Mouse (Mus musculus) liver, embryonic 11.5 days (tissue): ENCODE results near the gene Ncmap. TPM values are rescaled to one million over a fixed set of nuclear protein-coding genes. Genes with fewer than 3 reads are reported as not detected.
"Not testable (repeated sequence)": the region's sequence is repeated elsewhere in the genome, so short reads cannot be mapped to it uniquely, and the experiment has no call there.

Experiments
- ATAC-seq: fragments of 200-750 bp; cut with Nextera tagmentation; replicated peaks from 2 replicates; pipeline ENCODE4 v1.8.0; 2017; ENCODE audit warnings: moderate number of reproducible peaks, mild to moderate bottlenecking, moderate TSS enrichment, moderate library complexity; ENCODE audit not compliant: low FRiP score
- DNase-seq: peaks from one replicate; pipeline ENCODE4 v3.0.0-alpha.2; 2017; ENCODE audit warnings: low spot score
- H3K27ac ChIP-seq: fragments of 300-500 bp; sonication (generic); 2 replicates; pipeline ENCODE4 v1.5.1; 2014; ENCODE audit warnings: mild to moderate bottlenecking, low read depth, low read length, control low read depth
- H3K27me3 ChIP-seq: fragments of 300-500 bp; sonication (generic); replicated peaks from 2 replicates; pipeline ENCODE4 v1.6.1; 2014; ENCODE audit warnings: low read length, mixed read lengths; ENCODE audit not compliant: control insufficient read depth, insufficient read depth
- H3K36me3 ChIP-seq: fragments of 300-500 bp; sonication (generic); 2 replicates; pipeline ENCODE4 v1.6.1; 2014; ENCODE audit warnings: mild to moderate bottlenecking, low read length, moderate library complexity, mixed read lengths; ENCODE audit not compliant: control insufficient read depth, insufficient read depth
- H3K4me1 ChIP-seq: fragments of 300-500 bp; sonication (generic); replicated peaks from 2 replicates; pipeline ENCODE4 v1.6.1; 2014; ENCODE audit warnings: low read length, mixed read lengths; ENCODE audit not compliant: control insufficient read depth, insufficient read depth
- H3K4me2 ChIP-seq: fragments of 300-500 bp; sonication (generic); 2 replicates; pipeline ENCODE4 v1.6.1; 2014; ENCODE audit warnings: mild to moderate bottlenecking, control low read depth, moderate library complexity
- H3K4me3 ChIP-seq: fragments of 300-500 bp; sonication (generic); 2 replicates; pipeline ENCODE4 v1.5.1; 2014; ENCODE audit warnings: low read depth, low read length, control low read depth
- H3K9ac ChIP-seq: fragments of 300-500 bp; sonication (generic); 2 replicates; pipeline ENCODE4 v1.6.1; 2014; ENCODE audit warnings: low read depth, low read length, control low read depth
- H3K9me3 ChIP-seq: fragments of 300-500 bp; sonication (generic); 2 replicates; pipeline ENCODE4 v1.6.1; 2016; ENCODE audit warnings: low read length, inconsistent platforms, mixed read lengths; ENCODE audit not compliant: control insufficient read depth
- WGBS: fragments of 180-500 bp; shearing (Covaris S2); extraction: QIAGEN DNeasy Blood & Tissue Kit; methylation state at CpG from one replicate; pipeline ENCODE4 v1.1.7; 2014; 5-methylcytosine and 5-hydroxymethylcytosine counted together
- polyA plus RNA-seq: library from polyadenylated mRNA; unstranded; fragments of >200 nt; fragmentation: Nextera tagmentation; extraction: Ambion mirVana; gene quantifications from 2 replicates; pipeline ENCODE4 v1.2.1, GENCODE M21; 2014

The Ncmap gene
- polyA plus RNA-seq, 1 experiment from 2014 or later = 0.86 TPM

- no peak overlapping the region for H3K9ac ChIP-seq
- 72% methylated on average over 5 of the region's 5 CpGs for WGBS
- DNase-seq (no peak), ATAC-seq (no peak)
- H3K4me3 ChIP-seq = no peak overlapping the region
- no peaks in the 10 kb centered on the region for H3K9me3 ChIP-seq
- no peak overlapping the region for H3K4me2 ChIP-seq
- no peaks in the 10 kb centered on the region for H3K4me1 ChIP-seq
- H3K27ac ChIP-seq = no peak overlapping the region
- no peaks in the 10 kb centered on the region; the same call in 1 of the 2 replicates for H3K27me3 ChIP-seq
- no peaks in the 10 kb centered on the region for H3K36me3 ChIP-seq
Measured at GRCm38 (mm10) chr4:135373299-135373698, 24.7 kb downstream of the Ncmap start.

GRCm38 (mm10) chr4:135370372-135370771, 27.7 kb downstream of the Ncmap start:
- WGBS = 78% methylated on average over 11 of the region's 11 CpGs
- H3K4me3 ChIP-seq = no peak overlapping the region
- H3K9ac ChIP-seq = no peak overlapping the region
- H3K4me1 ChIP-seq = no peaks in the 10 kb centered on the region
- H3K27me3 ChIP-seq = no peaks in the 10 kb centered on the region; the same call in 1 of the 2 replicates
- H3K4me2 ChIP-seq = no peak overlapping the region
- no peaks in the 10 kb centered on the region for H3K36me3 ChIP-seq
- no peaks in the 10 kb centered on the region for H3K9me3 ChIP-seq
- ATAC-seq = no peak
- H3K27ac ChIP-seq = no peak overlapping the region
- no peak for DNase-seq

GRCm38 (mm10) chr4:135362828-135363227, 35.2 kb downstream of the Ncmap start:
- Histone ChIP-seq H3K27me3 (no peaks in the 10 kb centered on the region), H3K9me3 (no peaks in the 10 kb centered on the region), H3K27ac (no peak overlapping the region), H3K9ac (no peak overlapping the region), H3K36me3 (no peaks in the 10 kb centered on the region), H3K4me3 (no peak overlapping the region), H3K4me2 (no peak overlapping the region), H3K4me1 (no peaks in the 10 kb centered on the region; the same call in 1 of the 2 replicates)
- WGBS = 42% methylated on average over 6 of the region's 6 CpGs
- ATAC-seq (no peak), DNase-seq (no peak)

- Histone ChIP-seq H3K36me3 (no peaks in the 10 kb centered on the region), H3K27me3 (no peaks in the 10 kb centered on the region), H3K9me3 (no peaks in the 10 kb centered on the region), H3K4me1 (no peaks in the 10 kb centered on the region; the same call in 1 of the 2 replicates), H3K4me3 (no peak overlapping the region), H3K9ac (no peak overlapping the region), H3K4me2 (no peak overlapping the region), H3K27ac (no peak overlapping the region)
- DNase-seq (no peak), ATAC-seq (no peak)
- 87% methylated on average over 12 of the region's 12 CpGs for WGBS
Measured at GRCm38 (mm10) chr4:135361722-135362121, 36.3 kb downstream of the Ncmap start.

GRCm38 (mm10) chr4:135358736-135359135, 39.3 kb downstream of the Ncmap start:
- DNase-seq (no peak), ATAC-seq (no peak)
- H3K27ac ChIP-seq = no peak overlapping the region

GRCm38 (mm10) chr4:135357221-135357920, 40.7 kb downstream of the Ncmap start:
- no peak overlapping the region for H3K27ac ChIP-seq
- DNase-seq (no peak), ATAC-seq (no peak)
- WGBS = 85% methylated on average over 12 of the region's 12 CpGs
- no peaks in the 10 kb centered on the region for H3K9me3 ChIP-seq
- no peaks in the 10 kb centered on the region for H3K27me3 ChIP-seq
- no peak overlapping the region for H3K9ac ChIP-seq
- H3K4me3 ChIP-seq = no peak overlapping the region
- H3K4me1 ChIP-seq = peaks cover 11% of the 10 kb centered on the region
- no peaks in the 10 kb centered on the region for H3K36me3 ChIP-seq
- no peak overlapping the region for H3K4me2 ChIP-seq

More at GRCm38 (mm10) chr4:135358736-135359135, 39.3 kb downstream of the Ncmap start:
- Histone ChIP-seq H3K4me2 (no peak overlapping the region), H3K9ac (no peak overlapping the region), H3K36me3 (no peaks in the 10 kb centered on the region), H3K4me3 (no peak overlapping the region), H3K27me3 (no peaks in the 10 kb centered on the region), H3K9me3 (no peaks in the 10 kb centered on the region), H3K4me1 (peaks cover 10% of the 10 kb centered on the region)
- WGBS = 2% methylated on average over 6 of the region's 6 CpGs

- DNase-seq = no peak
- no peaks in the 10 kb centered on the region for H3K27me3 ChIP-seq
- no peak overlapping the region for H3K4me2 ChIP-seq
- no peak overlapping the region; the same call in 1 of the 2 replicates for H3K9ac ChIP-seq
- WGBS = 70% methylated on average over 9 of the region's 9 CpGs
- peaks cover 2% of the 10 kb centered on the region for H3K36me3 ChIP-seq
- no peak overlapping the region for H3K27ac ChIP-seq
- no peak for ATAC-seq
- H3K9me3 ChIP-seq = no peaks in the 10 kb centered on the region
- H3K4me1 ChIP-seq = peaks cover 16% of the 10 kb centered on the region
- no peak overlapping the region for H3K4me3 ChIP-seq
Measured at GRCm38 (mm10) chr4:135355886-135356550, 42.0 kb downstream of the Ncmap start.

GRCm38 (mm10) chr4:135354751-135355150, 43.3 kb downstream of the Ncmap start:
- H3K4me2 ChIP-seq = peak overlapping the region; percentile 89
- DNase-seq, ATAC-seq, H3K27me3 ChIP-seq, H3K4me3 ChIP-seq, H3K9me3 ChIP-seq, H3K36me3 ChIP-seq: not testable (repeated sequence)
- H3K9ac ChIP-seq = peak overlapping the region; percentile 72
- H3K4me1 ChIP-seq = peaks cover 18% of the 10 kb centered on the region
- peak overlapping the region; percentile 100 for H3K27ac ChIP-seq
